Mouse (Mus musculus): ENCODE measurements around the gene Dlgap4.

- TF ChIP-seq CTCF (IDR thresholded peaks at IDR 0.05; ENCODE audit: low read depth, low read length) (no peak), TAL1 (conservative IDR thresholded peaks at IDR 0.05; ENCODE audit: low read depth, low read length) (no peak)
Observed at GRCm38 (mm10) chr2:156741998-156742397, 128.5 kb downstream of the Dlgap4 start.

Measured in G1E (cell line).